Mouse (Mus musculus) Patski (cell line): Measurements from ENCODE around the gene Pde4c. TPM values are rescaled to one million over a fixed set of nuclear protein-coding genes. Genes with fewer than 3 reads are reported as not detected.
A peak's percentile ranks its signal among the peaks of the same experiment; 100 is the strongest.

Experiments
- ATAC-seq: fragments of 100-300 bp; one replicate; pipeline ENCODE4 v1.8.0; 2021
- CTCF ChIA-PET: fragments of 350-600 bp; sonication (Branson Sonifier 250); formaldehyde crosslinking; loops from one replicate; lab custom pipeline; 2022; ENCODE audit warnings: inconsistent platforms; lab: Charles Lee
- POLR2A ChIA-PET: fragments of 350-600 bp; sonication (Branson Sonifier 250); formaldehyde crosslinking; loops from one replicate; lab custom pipeline; 2022; ENCODE audit warnings: antibody characterized with exemption, inconsistent platforms; lab: Charles Lee
- DNase-seq: peaks from one replicate; pipeline ENCODE4 v3.0.0-alpha.2; 2011; ENCODE audit warnings: low read depth, low spot score
- H3K27me3 ChIP-seq: fragments of 371-371 bp; one replicate; pipeline ENCODE4 v1.5.1; 2021
- CTCF ChIP-seq: fragments of 100-300 bp; IDR thresholded peaks from one replicate; pipeline ENCODE4 v1.5.1; 2021
- in situ Hi-C: fragments of 300-500 bp; cut with MboI; formaldehyde crosslinking; loops from 3 replicates; pipeline ENCODE4 v1.11.1; 2018; ENCODE audit warnings: low pct_unique_long_range_greater_than_20kb, mixed read lengths
- polyA plus RNA-seq: library from polyadenylated mRNA; unstranded; gene quantifications from one replicate; pipeline ENCODE4 v1.2.3, GENCODE M21; 2021

The Pde4c gene
- polyA plus RNA-seq, 1 experiment from 2014 or later: 15.0 TPM

GRCm38 (mm10) chr8:70768956-70769355, 45.4 kb downstream of the Pde4c start:
- DNase-seq (no peak), ATAC-seq (no peak)
- TF ChIP-seq CTCF: no peak
- no peaks in the 10 kb centered on the region for H3K27me3 ChIP-seq
- POLR2A ChIA-PET: no interaction called here
- in situ Hi-C loops: loop anchor here (5.0 kb wide), 1 partner anchor 73 kb away; no protein-coding TSS in a partner anchor
- CTCF ChIA-PET: interaction anchor here (1.9 to 4.9 kb wide), 2 partner anchors 8 to 12 kb away, joined by 4 to 15 read pairs; partner anchors contain the start of gene Mpv17l2

- POLR2A ChIA-PET: no interaction called here
- in situ Hi-C loops: loop anchor here (5.0 kb wide), 1 partner anchor 73 kb away; no protein-coding TSS in a partner anchor
- no peak for DNase-seq
- no peak for TF ChIP-seq CTCF
- peak; percentile 61 for ATAC-seq
- H3K27me3 ChIP-seq: no peaks in the 10 kb centered on the region
- CTCF ChIA-PET: interaction anchor here (1.9 to 4.9 kb wide), 2 partner anchors 8 to 12 kb away, joined by 4 to 15 read pairs; partner anchors contain the start of gene Mpv17l2
Observed at GRCm38 (mm10) chr8:70769359-70769758, 45.8 kb downstream of the Pde4c start.

- in situ Hi-C loops: loop anchor here (5.0 kb wide), 1 partner anchor 72 kb away; no protein-coding TSS in a partner anchor
- POLR2A ChIA-PET: no interaction called here
- ATAC-seq: no peak
- no peak for TF ChIP-seq CTCF
- DNase-seq: no peak
- CTCF ChIA-PET: interaction anchor here (1.9 to 4.9 kb wide), 2 partner anchors 9 to 13 kb away, joined by 4 to 15 read pairs; partner anchors contain the start of gene Mpv17l2
- no peaks in the 10 kb centered on the region for H3K27me3 ChIP-seq
Observed at GRCm38 (mm10) chr8:70769858-70770257, 46.3 kb downstream of the Pde4c start.

GRCm38 (mm10) chr8:70770748-70771147, 47.2 kb downstream of the Pde4c start:
- in situ Hi-C loops: no loop called here
- POLR2A ChIA-PET: no interaction called here
- no peak for DNase-seq
- ATAC-seq: no peak
- CTCF ChIA-PET: interaction anchor here (0.8 to 4.9 kb wide), 3 partner anchors 7 to 14 kb away, joined by 3 to 15 read pairs (median 4); no protein-coding TSS in a partner anchor
- no peaks in the 10 kb centered on the region for H3K27me3 ChIP-seq
- TF ChIP-seq CTCF: no peak

GRCm38 (mm10) chr8:70771217-70771616, 47.7 kb downstream of the Pde4c start:
- in situ Hi-C loops: no loop called here
- CTCF ChIA-PET: interaction anchor here (0.8 to 1.1 kb wide), 2 partner anchors 8 to 9 kb away, joined by 3 to 4 read pairs; no protein-coding TSS in a partner anchor
- no peak for TF ChIP-seq CTCF
- ATAC-seq (no peak), DNase-seq (no peak)
- POLR2A ChIA-PET: no interaction called here
- H3K27me3 ChIP-seq: no peaks in the 10 kb centered on the region

- no peaks in the 10 kb centered on the region for H3K27me3 ChIP-seq
- CTCF ChIA-PET: interaction anchor here (3.4 kb wide), 1 partner anchor 9 kb away, joined by 24 read pairs; no protein-coding TSS in a partner anchor
- TF ChIP-seq CTCF: no peak
- ATAC-seq (no peak), DNase-seq (no peak)
- POLR2A ChIA-PET: no interaction called here
- in situ Hi-C loops: no loop called here
Observed at GRCm38 (mm10) chr8:70772075-70772474, 48.6 kb downstream of the Pde4c start.

- ChIA-PET POLR2A (no interaction called here), CTCF (interaction anchor here (3.4 kb wide), 1 partner anchor 10 kb away, joined by 24 read pairs; no protein-coding TSS in a partner anchor)
- no peak for TF ChIP-seq CTCF
- in situ Hi-C loops: no loop called here
- DNase-seq (no peak), ATAC-seq (no peak)
- no peaks in the 10 kb centered on the region for H3K27me3 ChIP-seq
Observed at GRCm38 (mm10) chr8:70772890-70773289, 49.4 kb downstream of the Pde4c start.

GRCm38 (mm10) chr8:70773410-70773809, 49.9 kb downstream of the Pde4c start:
- H3K27me3 ChIP-seq: no peaks in the 10 kb centered on the region
- ATAC-seq (no peak), DNase-seq (no peak)
- ChIA-PET POLR2A (no interaction called here), CTCF (interaction anchor here (3.4 kb wide), 1 partner anchor 11 kb away, joined by 24 read pairs; no protein-coding TSS in a partner anchor)
- no peak for TF ChIP-seq CTCF
- in situ Hi-C loops: no loop called here

- TF ChIP-seq CTCF: no peak
- POLR2A ChIA-PET: no interaction called here
- in situ Hi-C loops: no loop called here
- no peaks in the 10 kb centered on the region for H3K27me3 ChIP-seq
- CTCF ChIA-PET: interaction anchor here (1.5 to 3.4 kb wide), 2 partner anchors 11 to 20 kb away, joined by 4 to 24 read pairs; no protein-coding TSS in a partner anchor
- DNase-seq (no peak), ATAC-seq (no peak)
Observed at GRCm38 (mm10) chr8:70773833-70774232, 50.3 kb downstream of the Pde4c start.

- ChIA-PET CTCF (interaction anchor here (1.5 to 3.4 kb wide), 2 partner anchors 12 to 19 kb away, joined by 4 to 24 read pairs; no protein-coding TSS in a partner anchor), POLR2A (interaction anchor here (0.9 kb wide), 1 partner anchor 11 kb away, joined by 3 read pairs; no protein-coding TSS in a partner anchor)
- no peaks in the 10 kb centered on the region for H3K27me3 ChIP-seq
- DNase-seq: no peak
- in situ Hi-C loops: no loop called here
- no peak for TF ChIP-seq CTCF
- no peak for ATAC-seq
Observed at GRCm38 (mm10) chr8:70774740-70775139, 51.2 kb downstream of the Pde4c start.

GRCm38 (mm10) chr8:70775227-70775626, 51.7 kb downstream of the Pde4c start:
- no peak for ATAC-seq
- ChIA-PET CTCF (interaction anchor here (1.5 to 3.4 kb wide), 2 partner anchors 12 to 19 kb away, joined by 4 to 24 read pairs; no protein-coding TSS in a partner anchor), POLR2A (interaction anchor here (0.9 kb wide), 1 partner anchor 12 kb away, joined by 3 read pairs; no protein-coding TSS in a partner anchor)
- in situ Hi-C loops: no loop called here
- TF ChIP-seq CTCF: no peak
- no peak for DNase-seq
- H3K27me3 ChIP-seq: no peaks in the 10 kb centered on the region
